Mouse (Mus musculus): ENCODE results near the gene Gm47985. TPM values are rescaled to one million over a fixed set of nuclear protein-coding genes. Genes with fewer than 3 reads are reported as not detected.
A peak's percentile ranks its signal among the peaks of the same experiment; 100 is the strongest.
"Not testable (repeated sequence)": the region's sequence is repeated elsewhere in the genome, so short reads cannot be mapped to it uniquely, and the experiment has no call there.

Gm47985 gene
- polyA plus RNA-seq (2015; fragmentation: Nextera tagmentation; extraction: Ambion mirVana), result 0.26 and 0.32 TPM in 2 replicates

DNA sequence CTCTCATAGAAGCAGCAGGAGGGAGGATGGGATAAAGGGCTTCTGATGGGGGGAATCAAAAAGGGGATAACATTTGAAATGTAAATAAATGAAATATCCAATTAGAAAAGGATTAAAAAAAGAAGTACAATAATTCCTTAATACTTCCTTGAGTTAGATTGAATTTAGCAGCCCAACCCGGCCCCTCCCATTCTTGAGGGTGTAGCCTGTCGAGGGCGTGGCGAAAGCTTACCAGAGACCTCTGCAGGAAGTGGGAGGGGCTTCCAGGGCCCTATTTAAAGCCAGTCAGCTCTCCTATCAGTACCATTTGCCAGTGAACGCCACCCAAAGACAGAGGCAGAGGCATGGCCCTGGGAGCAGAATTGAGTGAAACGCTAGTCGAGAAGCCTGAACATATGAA, at the start of gene Gm47985:
TSS of gene Gm47985 (plus strand) at position 272 of the 400 bp plus-strand sequence.
- no CpG with 5 or more reads among the region's 7 CpGs for WGBS
- not testable (repeated sequence) for H3K9ac ChIP-seq (ENCODE audit: low read depth, low read length); H3K4me2 ChIP-seq (ENCODE audit: low read depth, low read length); H3K9me3 ChIP-seq (ENCODE audit: control insufficient read depth, low read length); H3K36me3 ChIP-seq (ENCODE audit: control insufficient read depth, insufficient read depth, low read length); H3K27ac ChIP-seq (ENCODE audit: low read length); H3K4me1 ChIP-seq (ENCODE audit: control insufficient read depth, insufficient read depth, low read length); ATAC-seq; H3K27me3 ChIP-seq (replicated peaks; ENCODE audit: control insufficient read depth, insufficient read depth, low read length); H3K4me3 ChIP-seq (ENCODE audit: low read length)

- no peaks in the 10 kb centered on the region for H3K9me3 ChIP-seq (ENCODE audit: control insufficient read depth, low read length)
- H3K4me3 ChIP-seq (ENCODE audit: low read length), result no peak overlapping the region
- no peaks in the 10 kb centered on the region for H3K4me1 ChIP-seq (ENCODE audit: control insufficient read depth, insufficient read depth, low read length)
- H3K4me2 ChIP-seq (ENCODE audit: low read depth, low read length), result no peak overlapping the region
- WGBS, result 89% methylated on average over 7 of the region's 7 CpGs
- H3K27me3 ChIP-seq (replicated peaks; ENCODE audit: control insufficient read depth, insufficient read depth, low read length), result no peaks in the 10 kb centered on the region
- H3K36me3 ChIP-seq (ENCODE audit: control insufficient read depth, insufficient read depth, low read length), result no peaks in the 10 kb centered on the region
- ATAC-seq, result no peak
- no peak overlapping the region for H3K9ac ChIP-seq (ENCODE audit: low read depth, low read length)
- no peak overlapping the region for H3K27ac ChIP-seq (ENCODE audit: low read length)
Observed at GRCm38 (mm10) chr1:151132686-151133085, 49.7 kb upstream of the Gm47985 start.

GRCm38 (mm10) chr1:151138388-151138787, 43.9 kb upstream of the Gm47985 start:
- WGBS, result 66% methylated on average over 6 of the region's 6 CpGs
- Histone ChIP-seq H3K27ac (ENCODE audit: low read length) (no peak overlapping the region), H3K4me2 (ENCODE audit: low read depth, low read length) (no peak overlapping the region), H3K27me3 (replicated peaks; ENCODE audit: control insufficient read depth, insufficient read depth, low read length) (no peaks in the 10 kb centered on the region), H3K4me3 (ENCODE audit: low read length) (no peak overlapping the region), H3K4me1 (ENCODE audit: control insufficient read depth, insufficient read depth, low read length) (no peaks in the 10 kb centered on the region), H3K9ac (ENCODE audit: low read depth, low read length) (no peak overlapping the region), H3K36me3 (ENCODE audit: control insufficient read depth, insufficient read depth, low read length) (no peaks in the 10 kb centered on the region), H3K9me3 (ENCODE audit: control insufficient read depth, low read length) (no peaks in the 10 kb centered on the region)
- no peak for ATAC-seq

GRCm38 (mm10) chr1:151140956-151141355, 41.4 kb upstream of the Gm47985 start:
- H3K9me3 ChIP-seq (ENCODE audit: control insufficient read depth, low read length), result no peaks in the 10 kb centered on the region
- no peak overlapping the region for H3K9ac ChIP-seq (ENCODE audit: low read depth, low read length)
- H3K4me2 ChIP-seq (ENCODE audit: low read depth, low read length), result no peak overlapping the region
- H3K4me1 ChIP-seq (ENCODE audit: control insufficient read depth, insufficient read depth, low read length), result no peaks in the 10 kb centered on the region
- no peak overlapping the region for H3K4me3 ChIP-seq (ENCODE audit: low read length)
- ATAC-seq, result no peak
- 67% methylated on average over 3 of the region's 3 CpGs for WGBS
- H3K36me3 ChIP-seq (ENCODE audit: control insufficient read depth, insufficient read depth, low read length), result no peaks in the 10 kb centered on the region
- H3K27ac ChIP-seq (ENCODE audit: low read length), result no peak overlapping the region
- H3K27me3 ChIP-seq (replicated peaks; ENCODE audit: control insufficient read depth, insufficient read depth, low read length), result no peaks in the 10 kb centered on the region

GRCm38 (mm10) chr1:151144471-151145146, 37.7 kb upstream of the Gm47985 start:
- no peak for ATAC-seq
- WGBS, result 41% methylated on average over 6 of the region's 6 CpGs
- H3K4me1 ChIP-seq (ENCODE audit: control insufficient read depth, insufficient read depth, low read length), result no peaks in the 10 kb centered on the region
- no peaks in the 10 kb centered on the region for H3K27me3 ChIP-seq (replicated peaks; ENCODE audit: control insufficient read depth, insufficient read depth, low read length)
- 0 out of 2 replicates have a peak overlapping the region, but pooled peaks have one; percentile 14 for H3K27ac ChIP-seq (ENCODE audit: low read length)
- H3K4me3 ChIP-seq (ENCODE audit: low read length), result no peak overlapping the region
- H3K9me3 ChIP-seq (ENCODE audit: control insufficient read depth, low read length), result no peaks in the 10 kb centered on the region
- no peak overlapping the region for H3K9ac ChIP-seq (ENCODE audit: low read depth, low read length)
- H3K4me2 ChIP-seq (ENCODE audit: low read depth, low read length), result no peak overlapping the region
- H3K36me3 ChIP-seq (ENCODE audit: control insufficient read depth, insufficient read depth, low read length), result no peaks in the 10 kb centered on the region

- Histone ChIP-seq H3K36me3 (ENCODE audit: control insufficient read depth, insufficient read depth, low read length) (no peaks in the 10 kb centered on the region), H3K4me1 (ENCODE audit: control insufficient read depth, insufficient read depth, low read length) (no peaks in the 10 kb centered on the region), H3K4me3 (ENCODE audit: low read length) (no peak overlapping the region), H3K9me3 (ENCODE audit: control insufficient read depth, low read length) (no peaks in the 10 kb centered on the region), H3K27me3 (replicated peaks; ENCODE audit: control insufficient read depth, insufficient read depth, low read length) (no peaks in the 10 kb centered on the region), H3K4me2 (ENCODE audit: low read depth, low read length) (no peak overlapping the region), H3K9ac (ENCODE audit: low read depth, low read length) (no peak overlapping the region), H3K27ac (ENCODE audit: low read length) (no peak overlapping the region)
- ATAC-seq, result no peak
Observed at GRCm38 (mm10) chr1:151147801-151148200, 34.5 kb upstream of the Gm47985 start.

GRCm38 (mm10) chr1:151150211-151150610, 32.1 kb upstream of the Gm47985 start:
- H3K27me3 ChIP-seq (replicated peaks; ENCODE audit: control insufficient read depth, insufficient read depth, low read length), result no peaks in the 10 kb centered on the region
- H3K4me2 ChIP-seq (ENCODE audit: low read depth, low read length), result no peak overlapping the region
- WGBS, result 89% methylated on average over 7 of the region's 7 CpGs
- no peak for ATAC-seq
- no peak overlapping the region for H3K4me3 ChIP-seq (ENCODE audit: low read length)
- H3K27ac ChIP-seq (ENCODE audit: low read length), result no peak overlapping the region
- no peaks in the 10 kb centered on the region for H3K9me3 ChIP-seq (ENCODE audit: control insufficient read depth, low read length)
- H3K36me3 ChIP-seq (ENCODE audit: control insufficient read depth, insufficient read depth, low read length), result no peaks in the 10 kb centered on the region
- H3K4me1 ChIP-seq (ENCODE audit: control insufficient read depth, insufficient read depth, low read length), result no peaks in the 10 kb centered on the region; the same call in 1 of the 2 replicates
- no peak overlapping the region for H3K9ac ChIP-seq (ENCODE audit: low read depth, low read length)

DNA sequence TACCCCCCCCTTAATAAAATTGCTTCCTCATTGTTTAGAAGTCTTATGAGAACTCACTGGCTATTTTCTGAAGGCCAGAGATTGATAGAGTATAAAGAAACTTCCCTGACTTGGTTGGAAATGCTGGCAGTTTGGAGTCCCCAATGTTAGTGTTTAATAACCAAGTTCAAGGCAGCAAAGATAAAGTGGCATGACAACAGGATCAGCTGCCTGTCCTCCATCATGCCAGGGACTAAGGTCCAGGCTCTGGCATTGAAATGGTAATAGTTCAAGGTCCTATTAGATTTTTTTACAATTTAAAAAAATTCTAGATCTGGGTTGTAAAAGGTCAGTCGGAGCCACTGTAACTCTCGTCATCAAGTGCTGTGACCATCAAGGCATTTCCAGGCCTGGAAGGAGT, 31.2 kb upstream of the Gm47985 start:
- Histone ChIP-seq H3K9me3 (ENCODE audit: control insufficient read depth, low read length) (no peaks in the 10 kb centered on the region), H3K27me3 (replicated peaks; ENCODE audit: control insufficient read depth, insufficient read depth, low read length) (no peaks in the 10 kb centered on the region), H3K4me3 (ENCODE audit: low read length) (no peak overlapping the region), H3K4me2 (ENCODE audit: low read depth, low read length) (no peak overlapping the region), H3K9ac (ENCODE audit: low read depth, low read length) (no peak overlapping the region), H3K4me1 (ENCODE audit: control insufficient read depth, insufficient read depth, low read length) (no peaks in the 10 kb centered on the region; the same call in 1 of the 2 replicates), H3K36me3 (ENCODE audit: control insufficient read depth, insufficient read depth, low read length) (no peaks in the 10 kb centered on the region), H3K27ac (ENCODE audit: low read length) (no peak overlapping the region)
- 65% methylated on average over 2 of the region's 2 CpGs for WGBS
- ATAC-seq, result no peak

DNA sequence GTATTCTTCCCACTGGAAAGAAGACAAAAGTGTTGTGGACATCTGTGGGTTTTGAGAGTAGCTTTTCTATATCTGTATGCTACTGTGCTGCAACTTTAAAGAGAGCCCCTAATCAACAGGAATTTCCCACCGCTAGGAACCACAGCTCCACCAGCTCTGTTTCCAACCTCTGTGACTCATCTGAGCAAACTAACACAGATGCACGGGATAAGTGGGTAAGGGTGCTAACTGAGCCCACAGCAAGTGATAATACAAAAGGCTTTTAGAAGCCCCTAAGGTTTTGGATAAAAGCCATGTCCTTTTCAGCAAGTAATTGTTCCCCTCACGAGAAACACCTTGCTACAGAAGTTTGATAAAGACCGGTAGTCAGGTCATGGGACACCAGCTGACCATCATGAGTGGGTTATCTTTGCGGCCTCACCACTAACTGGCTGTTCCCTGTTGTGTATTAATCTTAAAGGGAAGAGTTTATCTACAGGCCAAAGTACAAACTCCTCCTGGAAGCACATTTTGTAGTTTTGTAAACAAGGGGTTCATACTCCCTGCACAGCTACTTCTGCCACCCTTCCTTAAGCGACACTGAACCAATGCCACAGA, 29.2 kb upstream of the Gm47985 start:
- ATAC-seq, result peak; percentile 89

More for the DNA sequence above, 29.2 kb upstream of the Gm47985 start:
- H3K4me2 ChIP-seq (ENCODE audit: low read depth, low read length), result no peak overlapping the region
- H3K27me3 ChIP-seq (replicated peaks; ENCODE audit: control insufficient read depth, insufficient read depth, low read length), result no peaks in the 10 kb centered on the region
- H3K9me3 ChIP-seq (ENCODE audit: control insufficient read depth, low read length), result no peaks in the 10 kb centered on the region
- no peak overlapping the region for H3K9ac ChIP-seq (ENCODE audit: low read depth, low read length)
- H3K4me3 ChIP-seq (ENCODE audit: low read length), result no peak overlapping the region
- no peaks in the 10 kb centered on the region for H3K36me3 ChIP-seq (ENCODE audit: control insufficient read depth, insufficient read depth, low read length)
- peaks cover 4% of the 10 kb centered on the region; the same call in 1 of the 2 replicates for H3K4me1 ChIP-seq (ENCODE audit: control insufficient read depth, insufficient read depth, low read length)
- 54% methylated on average over 6 of the region's 6 CpGs for WGBS
- peak overlapping the region; percentile 74; the same call in 1 of the 2 replicates for H3K27ac ChIP-seq (ENCODE audit: low read length)
